Comparison of ENCODE assay signal across 7 mouse cellular contexts in genomic region chr7:102620368-102620767, GRCm38 (mm10).
DNase-seq lines count a peak whose midpoint lies in the region; TF ChIP-seq lines count a peak whose summit lies in the region.
"Not testable (repeated sequence)": the region's sequence is repeated elsewhere in the genome, so short reads cannot be mapped to it uniquely, and the experiment has no call there.

No protein-coding gene starts in this region.

- H3K36me3 ChIP-seq in E14TG2a.4 (ENCODE audit: insufficient read depth, low read length): not testable (repeated sequence)

- peak overlapping the region; percentile 70 for H3K4me3 ChIP-seq in E14TG2a.4 (replicated peaks; ENCODE audit: low read length)

- H3K27me3 ChIP-seq in E14TG2a.4 (ENCODE audit: insufficient read depth, low read length): not testable (repeated sequence)

- DNase-seq in ES-CJ7 (ENCODE audit: low read depth, low spot score) (peak; percentile 33), R1 (ENCODE audit: low read depth, low spot score) (peak; percentile 53), ZHBTc4 (ENCODE audit: low read depth, low spot score) (peak; percentile 64)
- DNase-seq in cerebellum, adult 11-12 months: peak; percentile 34
- DNase-seq in cerebellum, adult 9-10 months: peak; percentile 3
- peak; percentile 4 to 14 for DNase-seq in cerebellum, postnatal 14 days

- H3K4me1 ChIP-seq in E14TG2a.4 (replicated peaks; ENCODE audit: low read depth, low read length): not testable (repeated sequence)

- not testable (repeated sequence) for H3K9me3 ChIP-seq in E14TG2a.4 (ENCODE audit: low read length)

- TF ChIP-seq CTCF in E14TG2a.4 (conservative IDR thresholded peaks at IDR 0.05; ENCODE audit: low read length): not testable (repeated sequence)

Comparison
In these comparisons a context has a peak if more than half of its experiments do, and no peak if none do; other contexts are left out.
1. Peak in every context shown above with its lines: DNase-seq and H3K4me3 ChIP-seq.
2. DNase-seq: peak in every context shown above with its lines; median percentile 64 in ZHBTc4; 53 in R1; 34 in cerebellum, adult 11-12 months; 33 in ES-CJ7; 9 in cerebellum, postnatal 14 days; 3 in cerebellum, adult 9-10 months.